Mouse (Mus musculus) myocyte (in vitro differentiated cells): ENCODE results near the gene Stat5b.

Experiments used
- CEBPB ChIP-seq: IDR thresholded peaks from 2 replicates; pipeline ENCODE4 v1.6.1; 2011; ENCODE audit warnings: mild to moderate bottlenecking, moderate library complexity; ENCODE audit not compliant: poor library complexity, insufficient read depth, severe bottlenecking
- MAX ChIP-seq: IDR thresholded peaks from one replicate; pipeline ENCODE4 v1.6.1; 2011; ENCODE audit warnings: low read depth, mild to moderate bottlenecking, control low read depth
- MYOD1 ChIP-seq, 3 experiments: IDR thresholded peaks; one replicate each; pipeline ENCODE4 v1.6.1; 2011; ENCODE audit warnings: control low read depth in 2 of 3, low read depth in 2 of 3, mild to moderate bottlenecking in 2 of 3, moderate library complexity in 1 of 3; ENCODE audit not compliant: insufficient read length in 2 of 3, control insufficient read depth in 1 of 3
- MYOG ChIP-seq, 3 experiments: IDR thresholded peaks; one replicate each; pipeline ENCODE4 v1.6.1; 2011; ENCODE audit warnings: control low read depth in 2 of 3, low read depth in 2 of 3, mild to moderate bottlenecking in 2 of 3; ENCODE audit not compliant: insufficient read length in 2 of 3, control insufficient read depth in 1 of 3, insufficient read depth in 1 of 3
- POLR2A ChIP-seq: IDR thresholded peaks from one replicate; pipeline ENCODE4 v1.6.1; 2011; ENCODE audit warnings: low read depth, mild to moderate bottlenecking, control low read depth, moderate library complexity; ENCODE audit not compliant: insufficient read length
- POLR2AphosphoS2 ChIP-seq: IDR thresholded peaks from one replicate; pipeline ENCODE4 v1.6.1; 2011; ENCODE audit warnings: low read depth, control low read depth; ENCODE audit not compliant: insufficient read length
- TCF12 ChIP-seq: IDR thresholded peaks from one replicate; pipeline ENCODE4 v1.6.1; 2011; ENCODE audit warnings: mild to moderate bottlenecking, control low read depth; ENCODE audit not compliant: poor library complexity, insufficient read depth, severe bottlenecking
- USF1 ChIP-seq: IDR thresholded peaks from one replicate; pipeline ENCODE4 v1.6.1; 2011; ENCODE audit warnings: low read depth, mild to moderate bottlenecking, control low read depth, moderate library complexity

DNA sequence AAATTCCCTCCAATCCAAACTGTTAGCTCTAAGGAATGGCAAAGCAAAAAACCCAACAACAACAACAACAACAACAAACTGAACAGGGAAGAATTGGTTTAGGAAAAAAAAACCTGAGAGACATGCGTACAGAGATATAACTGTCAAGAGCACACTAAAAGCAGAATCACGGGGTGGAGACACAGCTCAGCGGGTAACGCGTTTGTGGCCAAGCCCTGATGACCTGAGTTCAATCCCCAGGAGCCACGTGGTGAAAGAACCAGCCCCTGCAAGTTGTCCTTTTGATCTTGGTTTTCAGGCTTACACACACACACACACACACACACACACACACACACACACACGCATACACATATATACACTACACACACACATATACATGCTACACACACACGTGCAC, 31.5 kb downstream of the Stat5b start:
- no peak for TF ChIP-seq POLR2A
- TF ChIP-seq USF1 = no peak
- TF ChIP-seq CEBPB = no peak
- TF ChIP-seq TCF12 = no peak
- TF ChIP-seq MYOD1 (IDR thresholded peaks at IDR 0.05; ENCODE audit: control insufficient read depth in 1 of 3, insufficient read length in 2 of 3, low read depth in 2 of 3) = no peak
- no peak for TF ChIP-seq MAX
- no peak for TF ChIP-seq POLR2AphosphoS2
- TF ChIP-seq MYOG (IDR thresholded peaks at IDR 0.05; ENCODE audit: control insufficient read depth in 1 of 3, insufficient read depth in 1 of 3, insufficient read length in 2 of 3, low read depth in 2 of 3) = no peak
